Mouse (Mus musculus) liver, postnatal 0 days (tissue): ENCODE results near the gene I0C0044D17Rik.

Source experiments
- CTCF ChIP-seq: sonication (generic); IDR thresholded peaks from 2 replicates; pipeline ENCODE4 v1.5.1; 2016; ENCODE audit warnings: antibody characterized with exemption, low read depth
- EP300 ChIP-seq: IDR thresholded peaks from 2 replicates; pipeline ENCODE4 v1.6.1; 2016; ENCODE audit warnings: antibody characterized with exemption, low read depth, mild to moderate bottlenecking

DNA sequence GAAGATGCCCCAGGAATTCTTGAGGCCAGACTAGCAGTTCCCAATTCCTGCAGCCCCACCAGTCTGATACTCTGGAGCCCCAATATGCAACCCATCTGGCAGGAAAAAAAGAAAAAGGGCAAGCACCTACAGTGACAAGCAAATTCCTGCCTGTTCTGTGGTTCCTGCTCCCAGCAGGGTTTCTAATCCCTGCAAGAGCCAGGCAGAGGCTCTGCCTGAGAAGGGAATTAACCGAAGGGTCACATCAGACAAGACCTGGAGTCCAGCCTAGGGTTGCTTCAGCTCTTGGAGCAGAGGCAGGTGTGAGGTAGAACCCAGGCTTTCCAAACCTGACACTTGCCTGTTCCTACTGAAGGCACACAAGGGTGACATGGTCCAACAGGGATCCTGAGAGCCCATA lies 32.9 kb downstream of the I0C0044D17Rik start:
- no peak for TF ChIP-seq CTCF
- no peak for TF ChIP-seq EP300
